Mouse (Mus musculus): ENCODE data around the gene Tap1.
A peak's percentile ranks its signal among the peaks of the same experiment; 100 is the strongest.
"Not testable (repeated sequence)": the region's sequence is repeated elsewhere in the genome, so short reads cannot be mapped to it uniquely, and the experiment has no call there.

Gene Tap1

DNA sequence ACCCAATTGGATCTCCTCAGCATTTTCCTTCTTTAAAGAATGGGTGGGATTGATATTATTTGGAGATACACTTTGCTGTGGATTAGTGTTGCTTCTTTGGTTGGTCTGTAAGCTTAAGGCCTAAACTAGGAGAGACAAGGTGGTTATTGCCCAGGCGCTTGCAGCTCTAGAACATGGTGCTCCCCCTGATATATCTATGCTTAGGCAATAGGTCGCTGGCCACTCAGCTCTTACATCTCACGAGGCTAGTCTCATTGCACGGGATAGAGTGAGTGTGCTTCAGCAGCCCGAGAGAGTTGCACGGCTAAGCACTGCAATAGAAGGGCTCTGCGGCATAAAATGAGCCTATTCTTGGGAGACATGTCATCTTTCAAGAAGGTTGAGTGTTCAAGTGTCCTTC, 44.7 kb downstream of the Tap1 start:
- DNase-seq (ENCODE audit: low read depth) = not testable (repeated sequence)

GRCm38 (mm10) chr17:34234926-34235325, 47.6 kb downstream of the Tap1 start:
- DNase-seq (ENCODE audit: low read depth) = peak; percentile 97

DNA sequence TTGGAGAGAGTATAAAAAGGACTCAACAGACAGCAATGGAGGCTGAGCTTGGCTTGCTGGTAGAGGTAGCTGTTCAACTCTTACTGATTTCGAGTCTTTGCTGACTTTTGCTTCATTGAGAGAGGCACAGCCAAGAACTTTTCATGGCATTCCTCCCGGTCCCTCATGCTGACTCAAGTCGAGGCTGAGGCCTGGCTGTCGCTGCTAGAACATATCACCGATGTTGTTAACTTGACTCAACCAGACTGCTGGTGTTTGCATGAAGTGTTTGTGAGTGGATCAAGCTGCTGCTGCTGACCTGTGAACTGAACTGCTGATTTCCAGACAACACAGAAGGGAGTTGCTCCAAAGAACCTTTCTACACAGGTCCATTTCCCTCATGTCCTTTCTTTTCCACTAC, 49.3 kb downstream of the Tap1 start:
- DNase-seq (ENCODE audit: low read depth) = no peak

DNA sequence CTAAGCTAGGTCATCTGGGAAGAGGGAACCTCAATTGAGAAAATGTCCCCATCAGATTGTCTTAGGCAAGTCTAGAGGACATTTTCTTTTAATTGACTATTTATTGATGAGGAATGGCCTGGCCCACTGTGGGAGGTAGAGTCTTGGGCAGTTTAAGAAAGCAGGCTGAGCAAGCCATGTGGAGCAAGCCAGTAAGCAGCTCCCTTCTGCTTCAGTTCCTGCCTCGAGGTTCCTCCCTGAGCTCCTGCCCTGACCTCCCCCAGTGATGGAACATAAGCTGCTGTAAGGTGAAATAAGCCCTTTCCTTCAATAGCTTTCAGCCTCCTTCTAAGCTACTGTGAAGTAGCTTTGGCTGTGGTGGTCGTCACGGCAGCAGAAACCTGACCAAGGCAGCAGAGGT, 50.4 kb downstream of the Tap1 start:
- no peak for DNase-seq (ENCODE audit: low read depth)

GRCm38 (mm10) chr17:34238706-34239105, 51.4 kb downstream of the Tap1 start, which contains the start of gene H2-Ob:
H2-Ob (plus strand) TSS chr17:34238903.
- DNase-seq (ENCODE audit: low read depth) = peak; percentile 95

- DNase-seq (ENCODE audit: low read depth) = peak; percentile 74
These were observed 52.3 kb downstream of the Tap1 start for GRCm38 (mm10) chr17:34239601-34240041.

GRCm38 (mm10) chr17:34240366-34240765, 53.0 kb downstream of the Tap1 start:
- DNase-seq (ENCODE audit: low read depth) = no peak

GRCm38 (mm10) chr17:34240916-34241315, 53.6 kb downstream of the Tap1 start:
- no peak for DNase-seq (ENCODE audit: low read depth)

- DNase-seq (ENCODE audit: low read depth) = no peak
These were observed 57.3 kb downstream of the Tap1 start for GRCm38 (mm10) chr17:34244656-34245055.
